Mouse (Mus musculus) liver, embryonic 14.5 days (tissue): ENCODE results near the gene Lcn5. TPM values are rescaled to one million over a fixed set of nuclear protein-coding genes. Genes with fewer than 3 reads are reported as not detected.

Experiments used
- ATAC-seq: fragments of 200-750 bp; cut with Nextera tagmentation; 2 replicates; pipeline ENCODE4 v1.8.0; 2017; ENCODE audit warnings: moderate number of reproducible peaks, mild to moderate bottlenecking, moderate library complexity; ENCODE audit not compliant: insufficient read depth
- DNase-seq, 3 experiments: peaks; one replicate each; pipeline ENCODE4 v3.0.0-alpha.2; 2012 to 2013; ENCODE audit warnings: low read depth in 3 of 3, low spot score in 3 of 3
- H3K27ac ChIP-seq: fragments of 300-500 bp; sonication (generic); 2 replicates; pipeline ENCODE4 v1.5.1; 2014; ENCODE audit warnings: moderate library complexity, mild to moderate bottlenecking, control low read depth, inconsistent platforms
- H3K27me3 ChIP-seq: fragments of 300-500 bp; sonication (generic); 2 replicates; pipeline ENCODE4 v1.6.1; 2014; ENCODE audit warnings: mild to moderate bottlenecking, low read length, moderate library complexity; ENCODE audit not compliant: control insufficient read depth, insufficient read depth
- H3K36me3 ChIP-seq: fragments of 300-500 bp; sonication (generic); replicated peaks from 2 replicates; pipeline ENCODE4 v1.6.1; 2014; ENCODE audit warnings: low read depth; ENCODE audit not compliant: control insufficient read depth, insufficient read depth
- H3K4me1 ChIP-seq, 2 experiments: fragments of 200-500 bp in 1 of 2; fragments of 300-500 bp in 1 of 2; sonication (generic) in 1 of 2; replicated peaks; 2 replicates each; pipeline ENCODE4 v1.6.1; 2012 to 2014; ENCODE audit warnings: antibody characterized with exemption in 1 of 2, inconsistent platforms in 1 of 2, low read length in 1 of 2; ENCODE audit not compliant: control insufficient read depth in 2 of 2, insufficient read depth in 2 of 2
- H3K4me2 ChIP-seq: fragments of 300-500 bp; sonication (generic); 2 replicates; pipeline ENCODE4 v1.6.1; 2014; ENCODE audit warnings: low read depth, mild to moderate bottlenecking, control low read depth, moderate library complexity
- H3K4me3 ChIP-seq, 2 experiments: fragments of 200-500 bp in 1 of 2; fragments of 300-500 bp in 1 of 2; sonication (generic) in 1 of 2; 2 replicates each; pipeline ENCODE4 v1.5.1; 2012 to 2014; ENCODE audit warnings: low read depth in 2 of 2, low read length in 2 of 2, mild to moderate bottlenecking in 2 of 2, control low read depth in 1 of 2, inconsistent platforms in 1 of 2, moderate library complexity in 1 of 2; ENCODE audit not compliant: insufficient read depth in 1 of 2
- H3K9ac ChIP-seq: fragments of 300-500 bp; sonication (generic); replicated peaks from 2 replicates; pipeline ENCODE4 v1.6.1; 2014; ENCODE audit warnings: mild to moderate bottlenecking, control low read depth, moderate library complexity
- H3K9me3 ChIP-seq: fragments of 300-500 bp; sonication (generic); 2 replicates; pipeline ENCODE4 v1.6.1; 2016; ENCODE audit warnings: low read length, mixed read lengths; ENCODE audit not compliant: control insufficient read depth
- CTCF ChIP-seq: IDR thresholded peaks from 2 replicates; pipeline ENCODE4 v1.5.1; 2016; ENCODE audit warnings: antibody characterized with exemption, low read depth, control low read depth
- EP300 ChIP-seq: IDR thresholded peaks from 2 replicates; pipeline ENCODE4 v1.6.1; 2016; ENCODE audit warnings: antibody characterized with exemption, low read depth
- WGBS: fragments of 180-500 bp; shearing (Covaris S2); extraction: QIAGEN DNeasy Blood & Tissue Kit; methylation state at CpG from one replicate; pipeline ENCODE4 v1.1.7; 2014; ENCODE audit not compliant: insufficient replicate concordance; 5-methylcytosine and 5-hydroxymethylcytosine counted together
- polyA plus RNA-seq, 2 experiments: library from polyadenylated mRNA; depleted of rRNA in 1 of 2; stranded (reverse) in 1 of 2; unstranded in 1 of 2; fragments of >200 nt; fragmentation: Nextera tagmentation in 1 of 2; extraction: Ambion mirVana in 1 of 2; gene quantifications; 2 replicates each; pipeline versions ENCODE4 v1.2.1 to v1.2.3; 2012 to 2014

Gene Lcn5
- polyA plus RNA-seq, 2 experiments = not detected

GRCm38 (mm10) chr2:25664125-25664524 lies 6.4 kb downstream of the Lcn5 start:
- Histone ChIP-seq H3K9ac (no peak overlapping the region), H3K4me2 (no peak overlapping the region), H3K36me3 (no peaks in the 10 kb centered on the region), H3K27ac (no peak overlapping the region), H3K4me1 (no peaks in the 10 kb centered on the region), H3K9me3 (no peaks in the 10 kb centered on the region), H3K27me3 (no peaks in the 10 kb centered on the region), H3K4me3 (no peak overlapping the region)
- DNase-seq (no peak), ATAC-seq (no peak)
- WGBS = 61% methylated on average over 5 of the region's 5 CpGs
- no peak for TF ChIP-seq CTCF
- TF ChIP-seq EP300 = no peak

DNA sequence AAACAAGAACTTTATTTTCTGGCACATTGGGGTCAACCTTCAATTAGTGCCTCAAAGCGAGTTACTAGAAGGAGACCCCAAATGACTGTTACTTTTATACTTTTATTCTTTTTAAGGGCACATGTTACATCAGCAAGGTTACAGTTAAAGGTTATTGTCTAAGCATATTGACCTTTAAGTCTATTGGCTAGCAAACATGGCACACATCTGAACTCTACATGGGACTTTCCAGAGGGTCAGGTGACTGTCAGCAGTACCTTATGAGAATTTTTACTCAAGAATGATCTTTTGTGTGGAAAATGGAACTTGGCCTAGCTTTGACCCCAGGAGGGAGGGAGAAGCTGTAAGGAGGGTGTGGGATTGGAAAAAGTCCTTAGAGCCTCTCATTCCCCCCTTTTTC lies 8.8 kb downstream of the Lcn5 start:
- Histone ChIP-seq H3K27ac (no peak overlapping the region), H3K9me3 (no peaks in the 10 kb centered on the region), H3K4me3 (no peak overlapping the region), H3K4me2 (no peak overlapping the region), H3K4me1 (no peaks in the 10 kb centered on the region), H3K27me3 (no peaks in the 10 kb centered on the region), H3K36me3 (no peaks in the 10 kb centered on the region), H3K9ac (no peak overlapping the region)
- no peak for DNase-seq
- 36% methylated on average over 1 of the region's 1 CpGs for WGBS
- no peak for TF ChIP-seq EP300
- no peak for TF ChIP-seq CTCF
- no peak for ATAC-seq

GRCm38 (mm10) chr2:25676486-25676885 lies 18.7 kb downstream of the Lcn5 start, which contains the start of gene Lcn6:
Gene Lcn6 (plus strand): TSS chr2:25676786.
- Histone ChIP-seq H3K4me2 (no peak within 1 kb of the TSS), H3K9ac (no peak within 1 kb of the TSS), H3K4me3 (no peak within 1 kb of the TSS), H3K9me3 (no peaks in the 10 kb centered on the region), H3K36me3 (no peaks in the 10 kb centered on the region), H3K27me3 (no peaks in the 10 kb centered on the region), H3K4me1 (no peaks in the 10 kb centered on the region), H3K27ac (no peak within 1 kb of the TSS)
- ATAC-seq (no peak), DNase-seq (no peak)
- WGBS = 56% methylated on average over 3 of the region's 3 CpGs
- TF ChIP-seq CTCF (no peak), EP300 (no peak)

DNA sequence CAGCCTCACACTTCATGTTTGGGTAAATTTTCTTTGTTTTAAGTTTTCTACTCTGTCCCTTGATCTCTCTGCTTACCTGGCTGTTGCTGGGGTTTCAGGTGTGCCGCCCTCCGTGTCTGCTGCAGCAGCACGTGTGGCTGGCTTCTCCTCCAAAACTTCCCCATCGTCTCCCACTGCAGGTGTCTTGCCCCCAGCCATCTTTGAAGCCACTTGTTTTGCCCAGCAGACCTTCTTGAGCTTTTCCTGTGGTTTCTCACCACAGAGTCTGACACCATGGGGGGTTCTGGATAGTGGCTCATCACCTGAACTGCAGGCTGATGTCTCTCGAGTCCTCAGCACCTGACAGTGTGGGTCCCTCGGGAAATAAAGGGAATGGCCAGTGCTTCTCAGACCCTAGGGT lies 21.8 kb downstream of the Lcn5 start:
- Histone ChIP-seq H3K4me1 (no peaks in the 10 kb centered on the region), H3K9me3 (no peaks in the 10 kb centered on the region), H3K9ac (no peak overlapping the region), H3K4me3 (no peak overlapping the region), H3K27ac (no peak overlapping the region), H3K27me3 (no peaks in the 10 kb centered on the region), H3K36me3 (no peaks in the 10 kb centered on the region), H3K4me2 (no peak overlapping the region)
- no peak for ATAC-seq
- no peak for TF ChIP-seq CTCF
- TF ChIP-seq EP300 = no peak
- WGBS = 48% methylated on average over 6 of the region's 6 CpGs
- DNase-seq = no peak

DNA sequence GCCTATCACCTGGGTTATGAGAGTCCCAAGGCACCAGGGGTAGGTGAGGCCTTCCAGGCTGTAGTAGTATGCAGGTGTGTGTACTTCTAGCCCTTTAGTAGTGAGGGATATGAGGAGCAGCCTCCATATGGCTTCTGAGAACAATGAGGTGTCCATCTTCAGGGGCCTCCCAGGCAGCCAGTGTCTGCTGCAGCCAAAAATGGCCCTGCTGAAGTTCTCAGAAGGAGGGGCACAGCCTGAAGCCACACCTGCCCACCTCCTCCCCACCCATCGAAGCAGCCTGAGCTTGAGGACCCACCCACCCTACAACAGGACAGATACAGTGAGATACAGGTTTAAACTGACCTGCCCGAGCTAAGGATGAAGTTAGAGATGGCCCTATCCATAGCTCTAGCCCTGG lies 24.7 kb downstream of the Lcn5 start, which contains the start of gene Lcn10:
Gene Lcn10, plus strand, starts transcription at position 301 of the 400 bp plus-strand sequence.
- Histone ChIP-seq H3K4me3 (no peak within 1 kb of the TSS), H3K27ac (no peak within 1 kb of the TSS), H3K36me3 (no peaks in the 10 kb centered on the region), H3K27me3 (no peaks in the 10 kb centered on the region), H3K9me3 (no peaks in the 10 kb centered on the region), H3K4me2 (no peak within 1 kb of the TSS), H3K9ac (no peak within 1 kb of the TSS), H3K4me1 (no peaks in the 10 kb centered on the region)
- DNase-seq (no peak), ATAC-seq (no peak)
- TF ChIP-seq EP300 (no peak), CTCF (no peak)
- 31% methylated on average over 2 of the region's 2 CpGs for WGBS
